Mouse (Mus musculus) small intestine, adult 2 months (tissue): ENCODE measurements at regions not wholly inside any gene's neighbourhood (a gene's known extent, or its start where the extent isn't known, plus 50 kb on each side); places are given as distances from the start of the nearest gene placed in this dataset.

Source experiments
- CTCF ChIP-seq: fragments of 200-500 bp; IDR thresholded peaks from 2 replicates; pipeline ENCODE4 v1.5.1; 2012; ENCODE audit warnings: low read depth, mild to moderate bottlenecking, control low read depth, inconsistent platforms, low read length, moderate library complexity, mixed read lengths; ENCODE audit not compliant: insufficient replicate concordance, insufficient read length; ENCODE audit errors: extremely low read depth
- POLR2A ChIP-seq: fragments of 200-500 bp; IDR thresholded peaks from 2 replicates; pipeline ENCODE4 v1.6.1; 2012; ENCODE audit warnings: low read depth, mild to moderate bottlenecking, control low read depth, inconsistent platforms, low read length, moderate library complexity

DNA sequence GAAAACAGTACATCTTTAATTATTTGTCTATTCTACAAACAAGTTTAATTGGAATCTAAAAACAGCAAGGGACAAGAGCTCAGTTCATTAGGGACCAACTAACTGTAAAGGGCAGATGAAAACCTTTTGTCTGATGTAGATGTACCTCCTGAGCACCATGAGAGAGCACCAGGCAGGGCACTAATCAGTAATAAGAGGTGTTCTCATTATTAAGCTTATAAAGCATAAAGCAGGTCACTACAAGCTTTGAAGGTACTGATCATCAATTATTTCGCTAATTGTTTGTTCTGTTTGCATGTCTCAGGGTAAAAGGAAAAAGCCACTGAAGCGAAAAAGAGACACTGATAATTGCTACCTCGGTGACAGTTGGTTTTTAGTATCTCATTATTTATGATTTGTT, 202.7 kb upstream of the Prkd1 start:
- TF ChIP-seq CTCF (no peak), POLR2A (no peak)
